Mouse (Mus musculus): ENCODE data around the gene Nsun5. TPM values are rescaled to one million over a fixed set of nuclear protein-coding genes. Genes with fewer than 3 reads are reported as not detected.

The Nsun5 gene
- polyA plus RNA-seq, 1 experiment = 37.7 TPM

GRCm38 (mm10) chr5:135371195-135371594, 1.4 kb downstream of the Nsun5 start:
- DNase-seq (ENCODE audit: extremely low spot score in 1 of 2, low spot score in 1 of 2) = no peak

DNA sequence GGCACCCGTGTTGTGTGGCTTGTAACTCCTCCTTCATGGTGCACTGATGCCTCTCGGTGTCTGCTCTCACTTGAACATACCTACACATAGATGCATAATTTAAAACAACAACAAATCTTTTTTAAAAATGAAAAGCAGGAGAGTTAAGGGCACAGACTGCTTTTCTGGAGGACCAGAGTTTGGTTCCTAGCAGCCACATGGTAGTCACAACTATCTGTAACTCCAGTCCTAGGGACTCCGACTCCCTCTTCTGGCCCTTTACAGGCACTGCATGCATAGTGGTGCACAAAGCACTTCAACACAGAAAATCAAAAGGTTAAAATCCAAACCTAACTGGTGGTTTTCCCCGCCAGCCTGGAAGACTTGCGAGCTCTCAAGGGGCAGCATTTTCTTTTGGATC, 3.8 kb downstream of the Nsun5 start:
- DNase-seq (ENCODE audit: extremely low spot score in 1 of 2, low spot score in 1 of 2) = no peak

DNA sequence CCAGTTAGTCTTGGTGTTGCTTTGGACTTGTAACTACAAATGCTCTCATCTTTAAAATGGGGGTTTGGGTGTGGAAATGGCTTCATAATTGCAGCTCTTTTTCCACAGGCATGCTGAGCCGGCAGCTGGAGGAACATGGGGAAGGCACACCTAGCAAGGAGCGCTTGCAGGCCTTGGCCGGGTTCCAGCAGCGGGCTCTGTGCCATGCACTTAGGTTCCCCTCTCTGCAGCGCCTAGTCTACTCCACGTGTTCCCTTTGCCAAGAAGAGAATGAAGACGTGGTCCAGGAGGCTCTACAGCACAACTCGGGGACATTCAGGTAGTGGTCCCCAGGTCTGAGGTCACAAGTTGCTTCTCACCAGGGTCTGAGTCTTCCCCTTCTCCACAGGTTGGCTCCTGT, 5.4 kb downstream of the Nsun5 start:
- peak in 1 of 2 experiments; percentile 39 for DNase-seq (ENCODE audit: extremely low spot score in 1 of 2, low spot score in 1 of 2)

DNA sequence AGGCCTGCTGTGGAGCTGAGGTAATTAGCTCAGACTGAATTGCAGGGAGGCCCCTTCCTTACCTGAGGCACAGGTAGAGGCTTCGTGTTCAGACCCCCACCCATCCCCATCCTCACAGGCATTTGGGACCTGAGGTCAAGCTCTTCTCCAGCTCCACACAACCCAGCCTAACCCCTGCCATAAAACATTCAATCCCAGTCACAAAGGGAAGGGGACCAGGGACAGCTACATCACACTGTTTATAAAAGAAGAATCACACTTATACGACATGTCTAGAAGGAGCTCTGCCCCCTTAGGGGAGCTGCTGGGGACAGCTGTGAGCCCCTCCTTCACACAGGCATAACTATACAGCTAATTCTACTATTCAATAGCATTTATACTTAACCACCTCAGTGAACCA, 6.6 kb downstream of the Nsun5 start:
- no peak for DNase-seq (ENCODE audit: extremely low spot score in 1 of 2, low spot score in 1 of 2)

DNA sequence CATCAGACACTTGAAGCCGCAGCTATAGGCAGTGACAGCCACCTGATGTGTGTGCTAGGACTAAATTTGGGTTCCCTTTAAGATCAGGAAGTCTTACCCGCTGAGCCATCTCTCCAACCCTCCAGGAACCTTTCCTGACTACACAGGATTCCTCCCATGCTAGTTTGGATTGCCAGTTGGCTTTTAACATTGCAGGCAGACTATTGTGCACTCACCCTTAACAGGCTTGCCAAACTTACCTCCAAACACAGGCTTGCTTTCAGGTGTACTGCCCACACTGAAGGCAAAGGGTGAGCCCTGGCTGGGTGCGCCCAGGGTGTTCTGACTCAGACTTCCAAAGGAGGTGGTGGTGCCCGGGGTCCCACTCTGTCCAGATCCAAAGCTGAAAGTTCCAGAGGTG, 10.9 kb downstream of the Nsun5 start:
- no peak for DNase-seq (ENCODE audit: extremely low spot score in 1 of 2, low spot score in 1 of 2)

- DNase-seq (ENCODE audit: extremely low spot score in 1 of 2, low spot score in 1 of 2) = no peak
Observed at GRCm38 (mm10) chr5:135381356-135381925, 11.7 kb downstream of the Nsun5 start.

DNA sequence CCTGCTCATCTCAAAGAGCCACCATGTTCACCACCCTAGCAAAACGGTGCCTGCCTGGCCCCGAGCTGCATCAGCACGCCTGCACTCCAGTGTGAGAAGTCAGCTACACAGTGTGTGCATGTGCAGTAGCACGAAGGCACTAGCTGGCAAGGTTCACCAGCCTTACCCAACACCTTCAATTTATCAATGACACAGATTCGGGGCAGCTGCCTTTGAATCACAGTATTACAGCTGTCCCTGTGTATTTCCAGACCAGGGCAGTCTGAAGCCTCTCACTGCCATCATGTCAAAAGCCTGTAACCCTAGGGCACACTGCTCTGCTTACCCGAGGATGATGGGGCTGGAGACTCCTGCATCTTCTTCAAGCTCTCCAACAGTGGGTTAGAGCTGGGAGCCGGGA, 13.0 kb downstream of the Nsun5 start:
- no peak for DNase-seq (ENCODE audit: extremely low spot score in 1 of 2, low spot score in 1 of 2)

- DNase-seq (ENCODE audit: extremely low spot score in 1 of 2, low spot score in 1 of 2) = no peak
Observed at GRCm38 (mm10) chr5:135383771-135384170, 14.0 kb downstream of the Nsun5 start.

GRCm38 (mm10) chr5:135394004-135394823, 24.5 kb downstream of the Nsun5 start, which contains the start of gene Pom121:
Gene Pom121, minus strand, starts transcription at chr5:135394546.
- DNase-seq (ENCODE audit: extremely low spot score in 1 of 2, low spot score in 1 of 2) = peak; percentile 57 to 84

GRCm38 (mm10) chr5:135395826-135396225, 26.1 kb downstream of the Nsun5 start:
- DNase-seq (ENCODE audit: extremely low spot score in 1 of 2, low spot score in 1 of 2) = peak in 1 of 2 experiments; percentile 57

GRCm38 (mm10) chr5:135399382-135399781, 29.6 kb downstream of the Nsun5 start:
- no peak for DNase-seq (ENCODE audit: extremely low spot score in 1 of 2, low spot score in 1 of 2)

DNA sequence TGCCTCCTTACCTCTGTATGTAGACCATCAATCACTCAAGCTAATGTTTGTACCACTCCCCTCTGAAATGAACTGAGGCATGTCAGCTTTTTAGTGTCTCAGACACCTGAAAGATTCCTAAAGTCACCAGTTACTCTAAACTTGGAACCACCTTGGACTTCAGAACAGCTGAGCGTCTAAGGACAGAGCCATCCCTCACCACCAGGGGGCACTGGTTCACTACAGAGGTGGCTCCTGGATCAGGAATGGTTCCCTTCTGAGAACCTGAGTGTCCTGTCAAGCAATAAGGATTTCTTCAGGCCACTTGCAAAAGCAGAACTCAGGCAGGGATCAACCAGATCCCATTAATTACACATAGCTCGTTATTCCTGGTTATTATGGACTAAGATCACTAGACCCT, 30.5 kb downstream of the Nsun5 start:
- peak in 1 of 2 experiments; percentile 92 for DNase-seq (ENCODE audit: extremely low spot score in 1 of 2, low spot score in 1 of 2)

DNA sequence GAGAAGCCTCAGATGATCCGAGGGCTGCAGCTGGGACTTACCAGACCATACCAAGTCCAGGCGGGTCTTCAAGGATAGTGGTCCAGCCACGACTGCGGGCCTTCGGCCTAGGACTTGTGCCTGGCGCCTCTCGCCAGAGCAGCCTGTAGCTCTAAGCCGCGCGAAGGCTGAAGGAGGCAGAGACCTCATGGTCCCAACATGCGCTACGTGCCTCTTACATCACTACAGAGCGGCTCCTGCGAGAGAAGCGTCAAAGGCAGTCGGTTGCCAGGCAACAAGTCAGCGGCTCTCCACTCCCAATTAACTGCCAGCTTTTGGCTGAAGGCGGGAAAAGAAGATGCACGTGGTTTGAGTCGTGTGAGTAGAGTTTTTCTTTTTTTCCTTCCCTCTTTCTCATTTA, 34.9 kb downstream of the Nsun5 start:
- DNase-seq (ENCODE audit: extremely low spot score in 1 of 2, low spot score in 1 of 2) = peak; percentile 51 to 78

DNA sequence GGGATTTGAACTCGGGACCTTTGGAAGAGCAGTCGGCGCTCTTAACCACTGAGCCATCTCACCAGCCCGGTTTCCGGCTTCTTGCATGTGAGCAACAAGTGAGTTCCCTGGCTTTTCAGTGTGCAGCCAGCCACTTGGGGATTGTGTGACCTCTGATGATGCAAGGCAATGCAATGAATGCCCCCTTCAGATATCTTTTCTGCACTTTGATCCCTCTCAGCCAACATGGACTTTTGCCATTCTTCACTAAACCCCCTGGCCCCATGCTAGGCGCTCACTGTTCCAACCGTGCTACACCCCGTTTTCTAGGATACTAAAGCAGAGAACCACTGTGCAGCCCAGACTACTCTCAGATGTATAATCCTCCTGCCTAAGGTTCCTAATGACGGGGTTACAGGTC, 35.7 kb downstream of the Nsun5 start:
- no peak for DNase-seq (ENCODE audit: extremely low spot score in 1 of 2, low spot score in 1 of 2)

DNA sequence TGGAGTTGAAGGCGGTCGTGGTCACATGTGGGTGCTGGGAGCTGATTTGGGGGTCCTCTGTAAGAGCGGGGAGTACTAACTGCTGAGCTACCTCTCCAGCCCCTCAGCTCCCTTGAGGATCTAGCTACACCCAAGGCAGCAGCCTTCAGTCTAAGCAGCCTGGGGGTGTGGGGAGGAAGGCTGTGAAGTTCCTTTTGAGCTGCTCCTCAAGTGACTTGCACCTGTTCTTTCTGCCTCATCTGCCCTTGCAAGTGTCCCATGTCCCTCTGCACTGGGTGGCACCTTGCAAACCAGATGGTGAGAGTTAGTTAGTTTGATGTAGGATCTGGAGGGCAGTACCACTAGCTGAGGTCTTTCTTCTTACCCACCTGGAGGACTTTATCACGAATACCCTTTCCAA, 38.4 kb downstream of the Nsun5 start:
- no peak for DNase-seq (ENCODE audit: extremely low spot score in 1 of 2, low spot score in 1 of 2)

GRCm38 (mm10) chr5:135410266-135410665, 40.5 kb downstream of the Nsun5 start:
- no peak for DNase-seq (ENCODE audit: extremely low spot score in 1 of 2, low spot score in 1 of 2)

Other genes with a start within 250 kb of the Nsun5 start
- gene Tbl2, start 220.3 kb upstream of the Nsun5 start, polyA plus RNA-seq (2012; rRNA removed) = 9.5 and 10.7 TPM in 2 replicates
- gene Bcl7b, start 201.7 kb upstream of the Nsun5 start, polyA plus RNA-seq (2012; rRNA removed) = 42.2 TPM in 2 replicates
- gene Baz1b, start 182.7 kb upstream of the Nsun5 start, polyA plus RNA-seq (2012; rRNA removed) = 62.8 and 64.8 TPM in 2 replicates
- gene Fzd9, start 118.7 kb upstream of the Nsun5 start, polyA plus RNA-seq (2012; rRNA removed) = 5.4 and 5.5 TPM in 2 replicates
- 0.16 and 0.17 TPM in 2 replicates for gene Fkbp6, start 19.9 kb upstream of the Nsun5 start, polyA plus RNA-seq (2012; rRNA removed)
- gene Trim50, start 16.7 kb upstream of the Nsun5 start, polyA plus RNA-seq (2012; rRNA removed) = not detected in 2 replicates
- gene Pom121, start 24.6 kb downstream of the Nsun5 start, polyA plus RNA-seq (2012; rRNA removed) = 26.8 and 27.1 TPM in 2 replicates
- 32.1 and 38.3 TPM in 2 replicates for gene Hip1, start 175.2 kb downstream of the Nsun5 start, polyA plus RNA-seq (2012; rRNA removed)
- not detected in 2 replicates for gene Ccl26, start 193.6 kb downstream of the Nsun5 start, polyA plus RNA-seq (2012; rRNA removed)
- gene Ccl24, start 203.1 kb downstream of the Nsun5 start, polyA plus RNA-seq (2012; rRNA removed) = 0.23 and 0.60 TPM in 2 replicates

Data from frontal cortex, adult 2 months (tissue).